Mouse (Mus musculus): Measurements from ENCODE around the gene Ivd. TPM values are rescaled to one million over a fixed set of nuclear protein-coding genes. Genes with fewer than 3 reads are reported as not detected.

The Ivd gene
- polyA plus RNA-seq (2015; fragmentation: Illumina TruSeq; extraction: RNeasy Lipid Tissue Mini Kit (QIAGEN cat#74804); ENCODE audit: insufficient read depth, low replicate concordance), result 75.0 TPM

GRCm38 (mm10) chr2:118861454-118862339 is at the start of gene Ivd:
TSS of gene Ivd (plus strand) at chr2:118861954.

DNA sequence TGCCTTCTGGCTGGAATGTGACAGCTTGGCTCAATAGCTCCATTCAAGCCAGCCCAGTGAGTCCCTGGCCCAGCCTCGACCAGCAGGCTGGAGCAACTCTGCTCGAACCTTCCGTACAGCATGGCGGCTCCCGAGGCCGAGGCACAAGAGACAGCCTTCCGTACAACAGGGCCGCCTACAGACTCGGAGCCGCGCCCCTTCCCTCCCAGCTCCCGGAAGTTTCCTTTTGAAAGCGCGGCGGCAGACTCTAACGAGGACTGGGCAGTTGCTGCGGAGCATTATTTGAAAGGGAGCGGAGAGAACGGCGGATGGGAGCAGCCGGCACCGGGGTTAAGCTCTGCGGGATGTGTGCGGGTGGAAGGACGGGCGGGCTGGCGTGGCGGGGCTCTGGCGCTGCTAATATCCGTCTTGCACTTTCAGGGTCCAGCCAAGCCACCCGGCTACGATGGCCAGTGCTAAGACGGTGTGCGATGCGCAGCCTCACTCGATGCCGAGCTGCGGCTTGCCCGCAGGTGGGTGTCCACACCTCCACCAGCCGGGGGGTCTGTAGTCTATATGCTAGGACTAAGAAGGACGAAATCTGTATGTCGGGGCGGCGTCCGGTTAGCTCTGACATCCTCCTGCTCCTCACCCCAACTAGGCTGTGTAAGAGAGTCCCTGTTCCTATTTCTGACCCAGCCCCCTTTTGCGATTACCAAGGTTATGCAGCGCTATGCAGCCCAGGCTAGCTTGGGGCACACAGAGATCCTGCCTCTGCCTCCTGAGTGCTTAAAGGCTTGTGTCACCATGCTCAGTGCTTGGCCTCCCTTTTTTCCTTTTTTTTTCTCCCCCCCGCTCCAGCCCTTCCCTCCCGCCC is 47.5 kb upstream of the Ivd start, which contains the start of gene Knstrn:
Knstrn (plus strand) TSS at position 23 of the 856 bp plus-strand sequence.

GRCm38 (mm10) chr2:118899981-118900825 is 38.4 kb downstream of the Ivd start, which contains the start of gene Bahd1:
TSS of gene Bahd1 (plus strand) at chr2:118900377.

GRCm38 (mm10) chr2:118926361-118926997 is 64.7 kb downstream of the Ivd start, which contains the start of gene Chst14:
TSS of gene Chst14 (plus strand) at chr2:118926496.

Other genes starting within 250 kb of the Ivd start
- 0.19 TPM for gene Pak6, start 198.7 kb upstream of the Ivd start, polyA plus RNA-seq (2015; fragmentation: Illumina TruSeq; extraction: RNeasy Lipid Tissue Mini Kit (QIAGEN cat#74804); ENCODE audit: insufficient read depth, low replicate concordance)
- gene Ankrd63, start 158.0 kb upstream of the Ivd start, polyA plus RNA-seq (2015; fragmentation: Illumina TruSeq; extraction: RNeasy Lipid Tissue Mini Kit (QIAGEN cat#74804); ENCODE audit: insufficient read depth, low replicate concordance), result not detected
- gene Plcb2, start 133.5 kb upstream of the Ivd start, polyA plus RNA-seq (2015; fragmentation: Illumina TruSeq; extraction: RNeasy Lipid Tissue Mini Kit (QIAGEN cat#74804); ENCODE audit: insufficient read depth, low replicate concordance), result 56.9 TPM
- 22.0 TPM for gene Inafm2, start 116.2 kb upstream of the Ivd start, polyA plus RNA-seq (2015; fragmentation: Illumina TruSeq; extraction: RNeasy Lipid Tissue Mini Kit (QIAGEN cat#74804); ENCODE audit: insufficient read depth, low replicate concordance)
- gene Ccdc9b, start 99.3 kb upstream of the Ivd start, polyA plus RNA-seq (2015; fragmentation: Illumina TruSeq; extraction: RNeasy Lipid Tissue Mini Kit (QIAGEN cat#74804); ENCODE audit: insufficient read depth, low replicate concordance), result 6.8 TPM
- gene Phgr1, start 89.2 kb upstream of the Ivd start, polyA plus RNA-seq (2015; fragmentation: Illumina TruSeq; extraction: RNeasy Lipid Tissue Mini Kit (QIAGEN cat#74804); ENCODE audit: insufficient read depth, low replicate concordance), result not detected
- 0.12 TPM for gene Disp2, start 82.2 kb upstream of the Ivd start, polyA plus RNA-seq (2015; fragmentation: Illumina TruSeq; extraction: RNeasy Lipid Tissue Mini Kit (QIAGEN cat#74804); ENCODE audit: insufficient read depth, low replicate concordance)
- 26.7 TPM for gene Knstrn, start 48.0 kb upstream of the Ivd start, polyA plus RNA-seq (2015; fragmentation: Illumina TruSeq; extraction: RNeasy Lipid Tissue Mini Kit (QIAGEN cat#74804); ENCODE audit: insufficient read depth, low replicate concordance)
- 15.3 TPM for gene Bahd1, start 38.4 kb downstream of the Ivd start, polyA plus RNA-seq (2015; fragmentation: Illumina TruSeq; extraction: RNeasy Lipid Tissue Mini Kit (QIAGEN cat#74804); ENCODE audit: insufficient read depth, low replicate concordance)
- 5.7 TPM for gene Chst14, start 64.5 kb downstream of the Ivd start, polyA plus RNA-seq (2015; fragmentation: Illumina TruSeq; extraction: RNeasy Lipid Tissue Mini Kit (QIAGEN cat#74804); ENCODE audit: insufficient read depth, low replicate concordance)
- gene Ccdc32, start 167.4 kb downstream of the Ivd start, polyA plus RNA-seq (2015; fragmentation: Illumina TruSeq; extraction: RNeasy Lipid Tissue Mini Kit (QIAGEN cat#74804); ENCODE audit: insufficient read depth, low replicate concordance), result 15.5 TPM
- 2.7 TPM for gene Rpusd2, start 172.8 kb downstream of the Ivd start, polyA plus RNA-seq (2015; fragmentation: Illumina TruSeq; extraction: RNeasy Lipid Tissue Mini Kit (QIAGEN cat#74804); ENCODE audit: insufficient read depth, low replicate concordance)
- 8.1 TPM for gene Knl1, start 185.2 kb downstream of the Ivd start, polyA plus RNA-seq (2015; fragmentation: Illumina TruSeq; extraction: RNeasy Lipid Tissue Mini Kit (QIAGEN cat#74804); ENCODE audit: insufficient read depth, low replicate concordance)